Mouse (Mus musculus): ENCODE results near the gene Kif2b. TPM values are rescaled to one million over a fixed set of nuclear protein-coding genes. Genes with fewer than 3 reads are reported as not detected.

Kif2b gene
- polyA plus RNA-seq (2012; rRNA removed) = not detected in 2 replicates

DNA sequence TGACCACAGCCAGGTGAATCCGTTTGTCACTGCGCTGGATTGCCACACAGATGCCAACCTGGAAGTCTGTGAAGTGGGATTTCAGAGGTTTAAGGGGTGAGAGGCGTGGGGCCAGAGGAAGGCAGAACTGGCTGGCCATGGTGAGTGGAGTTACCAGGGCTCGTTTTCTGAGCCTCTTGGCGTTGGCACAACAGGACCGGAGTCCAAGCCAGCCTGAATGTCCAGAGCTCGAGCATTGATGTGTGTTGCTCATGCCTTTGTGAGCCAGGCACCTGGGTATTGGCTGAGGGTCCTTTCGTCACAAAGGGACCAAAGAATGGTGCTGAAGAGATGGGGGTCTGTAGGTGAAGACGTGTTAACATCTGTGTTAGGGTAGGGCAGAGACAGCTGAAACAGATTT lies at the start of gene Kif2b:
Gene Kif2b (minus strand): TSS at position 242 of the 400 bp plus-strand sequence.

All from central nervous system, embryonic 18 days (tissue).